Mouse (Mus musculus) heart, adult 18-20 months (tissue): ENCODE data around the gene Zscan22. TPM values are rescaled to one million over a fixed set of nuclear protein-coding genes. Genes with fewer than 3 reads are reported as not detected.
A peak's percentile ranks its signal among the peaks of the same experiment; 100 is the strongest.
"Not testable (repeated sequence)": the region's sequence is repeated elsewhere in the genome, so short reads cannot be mapped to it uniquely, and the experiment has no call there.

Experiments
- DNase-seq, 2 experiments: peaks; one replicate each; pipeline ENCODE4 v3.0.0; 2021 to 2022; ENCODE audit warnings: mixed read lengths in 1 of 2
- long read RNA-seq, 2 experiments: library from polyadenylated mRNA; stranded (forward); transcript quantifications; one replicate each; pipeline ENCODE4 v2.0.0; 2021
- total RNA-seq, 2 experiments: library from RNA; stranded (reverse); gene quantifications; 2 replicates each; pipeline ENCODE4 v1.2.3; 2021

Gene Zscan22
- 1 to 10 TPM; 5.5 to 5.8 TPM for total RNA-seq
- long read RNA-seq, experiment 1, partial matches to known transcripts = 0 of 10 reads
- long read RNA-seq, experiment 1, other reads (novel, unspliced or antisense) = 3 of 10 reads
- long read RNA-seq, experiment 2, partial matches to known transcripts = 0 of 2 reads
- long read RNA-seq, experiment 2, other reads (novel, unspliced or antisense) = 2 of 2 reads

DNA sequence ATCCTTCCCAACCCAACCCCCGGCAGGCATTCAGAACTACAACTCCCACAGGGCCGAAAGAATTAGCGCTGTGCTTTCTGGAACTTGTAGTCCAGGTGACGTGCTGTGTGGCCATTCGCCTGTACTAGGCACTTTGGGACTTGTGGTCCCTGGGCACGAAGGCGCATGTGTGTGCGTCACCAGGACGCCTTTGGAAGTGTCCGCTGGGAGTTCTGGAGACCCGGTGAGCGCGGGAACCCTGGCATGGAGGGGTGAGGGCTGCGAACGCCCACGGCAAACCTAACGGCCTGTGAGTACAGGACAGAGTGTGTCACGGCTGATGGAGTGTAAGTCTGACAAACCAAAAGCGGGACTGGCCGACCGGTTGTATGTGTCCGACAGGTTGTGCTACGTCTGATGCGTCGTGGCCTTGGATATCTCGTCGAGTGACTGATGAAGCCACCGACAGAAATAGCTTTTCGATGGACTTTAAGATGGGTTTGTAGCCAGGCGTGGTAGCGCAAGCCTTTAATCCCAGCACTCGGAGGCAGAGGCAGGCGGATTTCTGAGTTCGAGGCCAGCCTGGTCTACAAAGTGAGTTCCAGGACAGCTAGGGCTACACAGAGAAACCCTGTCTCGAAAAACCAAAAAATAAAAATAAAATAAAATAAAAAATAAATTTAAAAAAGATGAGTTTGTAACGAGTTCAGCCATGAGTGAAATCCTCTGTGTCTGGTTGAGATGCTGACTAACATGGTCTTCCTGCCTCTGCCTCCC is at the start of gene Zscan22:
Gene Zscan22 (plus strand): TSS at position 161 of the 756 bp plus-strand sequence.
- peak; percentile 96 to 97 for DNase-seq

DNA sequence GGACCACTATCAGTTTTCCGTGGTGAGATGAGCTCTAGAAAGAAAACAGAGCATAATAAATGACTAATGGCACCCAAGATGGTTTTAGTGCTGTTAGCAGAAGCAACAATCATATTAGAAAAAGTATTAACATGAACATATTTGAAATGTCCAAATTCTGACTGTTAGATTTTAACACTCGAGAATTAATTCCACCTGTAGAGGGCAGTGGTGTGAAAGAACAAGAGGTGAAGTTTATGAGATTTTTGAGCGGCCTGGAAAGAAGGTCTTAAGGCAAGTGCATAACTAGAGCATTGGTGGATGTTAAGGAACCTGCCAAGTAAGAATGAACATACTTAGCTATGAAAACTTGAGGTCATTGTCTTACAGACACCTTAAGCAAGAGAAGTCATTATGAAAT is 23.3 kb upstream of the Zscan22 start:
- peak; percentile 8 to 56 for DNase-seq

DNA sequence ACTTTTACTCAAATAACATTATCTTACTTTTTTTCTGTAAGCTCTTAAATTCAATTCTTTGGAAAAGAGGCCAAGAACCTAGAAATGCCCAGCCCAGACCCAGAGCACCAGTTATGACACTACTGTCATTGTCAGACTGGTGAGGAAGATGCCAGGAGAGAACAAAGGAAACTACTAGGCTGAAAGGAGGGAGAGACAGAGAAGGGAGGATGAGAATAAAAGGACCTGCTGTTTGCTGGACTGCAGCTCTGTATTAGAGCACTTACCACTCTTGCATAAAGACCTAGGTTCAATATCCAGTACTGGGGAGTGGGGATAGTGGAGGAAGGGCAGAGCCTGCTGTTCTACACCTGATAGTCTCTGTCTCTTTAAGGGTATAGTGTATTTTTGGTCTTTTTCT is 17.6 kb upstream of the Zscan22 start:
- DNase-seq = no peak

DNA sequence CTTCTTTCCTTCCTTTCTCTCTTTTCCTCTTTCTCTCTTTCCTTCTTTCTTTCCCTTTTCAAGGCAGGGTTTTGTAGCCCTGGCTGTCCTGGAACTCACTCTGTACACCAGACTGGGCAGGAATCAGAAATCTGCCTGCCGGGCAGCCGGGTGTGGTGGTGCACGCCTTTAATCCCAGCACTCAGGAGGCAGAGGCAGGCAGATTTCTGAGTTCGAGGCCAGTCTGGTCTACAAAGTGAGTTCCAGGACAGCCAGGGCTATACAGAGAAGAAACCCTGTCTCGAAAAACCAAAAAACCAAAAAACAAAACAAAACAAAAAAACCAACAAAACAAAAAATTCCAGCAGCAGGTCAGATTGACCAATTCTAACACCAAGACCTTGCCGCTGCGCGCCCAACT is 17.1 kb upstream of the Zscan22 start:
- DNase-seq = not testable (repeated sequence)

DNA sequence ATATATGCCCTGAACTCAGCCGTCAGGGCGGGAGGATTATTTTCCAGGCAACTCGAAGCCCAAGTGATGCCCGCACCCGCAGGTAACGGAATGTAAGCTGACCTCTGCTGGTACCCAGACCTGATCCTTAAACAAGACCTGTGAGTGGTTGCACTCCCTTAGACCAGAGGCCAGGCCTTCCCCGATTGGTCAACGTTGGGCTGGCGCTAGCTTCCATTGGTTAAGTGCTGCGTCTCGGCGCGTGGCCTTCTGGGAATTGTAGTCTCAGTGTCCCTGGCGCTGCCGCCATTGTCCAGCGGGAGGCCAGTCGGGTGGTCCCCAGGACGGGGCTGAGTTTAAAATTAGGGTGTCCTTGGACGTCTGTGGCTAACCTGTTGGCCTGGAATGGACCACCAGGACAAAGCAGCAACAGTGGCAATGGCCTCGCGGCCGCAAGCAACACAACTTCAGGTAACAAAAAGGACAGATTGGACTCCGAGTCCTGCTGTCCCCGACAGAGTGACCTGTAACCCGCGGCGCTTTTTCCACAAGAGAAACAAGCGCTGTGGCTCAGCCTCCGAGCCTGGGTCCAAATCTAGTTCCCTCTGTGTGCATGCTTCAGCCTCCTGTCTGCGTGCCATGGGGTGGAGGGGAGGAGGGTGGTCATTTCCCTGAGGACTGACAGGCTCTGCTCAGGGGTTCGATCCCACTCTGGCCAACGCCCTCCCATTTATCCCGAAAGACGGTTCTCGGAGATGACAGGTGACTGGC is 16.5 kb upstream of the Zscan22 start, which contains the start of gene Zfp128:
Gene Zfp128 (plus strand): TSS at position 267 of the 750 bp plus-strand sequence.
- peak; percentile 97 to 98 for DNase-seq

DNA sequence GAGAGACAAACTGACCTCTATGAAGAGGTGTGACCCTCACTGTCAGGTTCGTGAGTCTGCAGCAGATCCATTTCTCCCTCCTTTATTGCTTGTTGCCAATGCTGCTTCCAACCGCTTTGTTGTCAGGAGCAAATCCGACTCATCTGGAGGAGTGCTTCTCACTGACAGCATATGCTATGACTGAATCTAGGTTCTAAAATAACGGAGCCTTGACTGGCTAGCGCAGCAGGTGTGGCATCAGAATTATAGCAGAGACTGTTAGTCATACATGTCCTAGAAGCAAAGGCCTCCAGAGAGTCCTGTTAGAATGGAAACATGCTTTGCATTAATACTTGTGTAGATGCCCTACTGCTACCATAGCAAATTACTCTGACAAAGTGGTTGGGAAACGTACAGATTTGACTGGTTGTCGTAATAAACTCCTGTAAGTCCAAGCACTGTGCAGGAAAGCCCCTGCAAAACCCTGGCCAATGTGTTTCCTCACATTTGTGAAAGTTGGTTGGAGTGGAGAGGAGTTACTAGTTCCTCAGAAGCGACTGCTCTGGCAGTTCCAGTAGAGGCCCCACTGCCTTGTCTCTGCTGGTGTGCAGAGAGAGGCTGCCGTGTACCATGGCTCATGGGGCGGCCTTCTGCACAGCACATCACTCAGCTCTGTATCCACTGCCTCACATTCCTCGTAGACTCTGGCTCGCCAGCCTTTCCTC is 10.9 kb upstream of the Zscan22 start:
- DNase-seq = no peak

DNA sequence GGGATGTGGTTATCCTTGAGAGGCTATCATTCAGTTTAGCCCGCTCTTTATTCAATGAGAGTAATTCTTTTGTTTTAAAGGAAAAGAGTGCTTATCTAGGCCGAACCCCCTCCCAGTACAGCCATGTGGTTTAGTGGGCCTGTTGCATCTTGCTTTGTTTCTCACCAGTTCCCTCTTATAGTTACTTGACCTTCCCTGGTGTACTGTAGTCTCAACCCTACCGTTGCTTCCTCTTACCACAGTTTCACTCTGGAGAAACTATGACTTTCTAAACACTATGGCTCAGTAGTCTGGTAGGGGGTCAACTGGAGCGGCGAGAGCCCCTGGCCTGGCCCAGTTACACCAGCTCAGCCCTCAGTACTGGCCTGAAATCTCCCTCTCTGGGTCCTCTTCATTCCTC is 10.0 kb upstream of the Zscan22 start:
- no peak for DNase-seq

DNA sequence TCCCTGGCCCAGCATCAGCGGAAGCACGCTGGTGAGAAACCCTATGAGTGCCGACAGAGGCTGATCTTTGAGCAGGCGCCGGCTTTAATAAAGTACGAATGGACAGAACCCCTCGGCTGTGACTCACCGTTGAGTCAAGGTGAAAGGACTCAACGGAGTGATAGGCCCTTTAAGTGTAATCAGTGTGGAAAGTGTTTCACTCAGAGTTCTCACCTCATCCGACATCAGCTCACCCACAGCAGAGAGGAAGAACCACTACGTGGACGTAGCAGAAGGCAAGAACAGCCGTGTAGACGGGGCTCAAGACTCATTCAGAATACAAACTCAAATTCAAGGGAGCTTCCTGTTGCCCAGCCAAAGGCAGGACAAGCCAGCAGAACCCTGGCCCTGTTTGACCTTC is 6.7 kb upstream of the Zscan22 start:
- DNase-seq = no peak

DNA sequence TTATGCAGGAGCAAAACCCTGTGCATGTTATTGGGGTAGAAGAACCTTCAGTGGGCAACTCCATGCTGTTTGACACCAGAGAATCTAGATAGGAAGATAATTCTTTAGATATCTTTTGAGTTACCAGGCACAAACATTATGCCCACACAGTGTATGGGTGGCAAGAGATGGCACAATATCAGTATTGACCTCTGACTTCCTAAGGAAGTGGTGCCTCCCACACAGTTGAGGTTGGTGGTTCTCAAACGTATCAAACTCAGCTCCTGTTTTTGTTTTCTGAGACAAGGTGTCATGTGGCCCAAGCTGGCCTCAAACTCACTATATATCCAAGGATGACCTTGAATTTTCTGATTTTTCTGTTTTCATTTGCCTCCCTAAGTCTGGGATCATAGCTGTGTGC is 6.3 kb upstream of the Zscan22 start:
- no peak for DNase-seq

DNA sequence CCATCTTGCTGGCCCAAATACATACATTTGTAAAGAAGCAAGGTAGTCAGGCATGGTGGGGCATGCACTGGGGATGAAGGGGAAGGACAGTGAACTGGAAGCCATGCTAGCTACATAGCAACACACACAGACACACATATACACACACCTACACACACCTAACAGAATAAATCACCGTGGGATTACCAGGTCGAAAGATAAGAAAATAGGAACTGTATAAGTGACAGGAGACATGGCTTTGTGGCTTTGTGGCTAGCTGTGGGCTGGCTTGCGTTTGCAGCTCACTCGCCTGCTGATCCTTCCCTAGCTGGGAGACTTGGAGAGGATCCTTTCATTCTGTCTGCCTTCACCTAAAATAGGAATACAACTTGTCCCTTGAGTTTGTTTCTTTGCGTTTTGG is 3.9 kb downstream of the Zscan22 start:
- no peak for DNase-seq

DNA sequence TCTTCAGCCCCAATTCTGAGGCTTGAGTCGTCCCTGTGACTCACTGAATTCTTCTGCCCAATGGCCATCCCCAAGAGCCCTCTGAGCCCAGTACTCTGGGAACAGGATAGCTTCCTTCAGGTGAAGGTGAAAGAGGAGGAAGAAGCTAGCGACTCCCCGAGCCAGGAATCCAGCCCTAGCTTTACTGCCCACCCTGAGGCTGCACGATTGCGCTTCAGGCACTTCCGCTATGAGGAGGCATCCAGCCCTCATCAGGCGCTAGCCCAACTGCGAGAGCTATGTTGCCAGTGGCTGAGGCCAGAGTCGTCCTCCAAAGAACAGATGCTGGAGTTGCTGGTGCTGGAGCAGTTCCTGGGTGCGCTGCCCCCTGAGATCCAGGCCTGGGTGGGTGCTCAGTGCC is 6.0 kb downstream of the Zscan22 start:
- DNase-seq = no peak

DNA sequence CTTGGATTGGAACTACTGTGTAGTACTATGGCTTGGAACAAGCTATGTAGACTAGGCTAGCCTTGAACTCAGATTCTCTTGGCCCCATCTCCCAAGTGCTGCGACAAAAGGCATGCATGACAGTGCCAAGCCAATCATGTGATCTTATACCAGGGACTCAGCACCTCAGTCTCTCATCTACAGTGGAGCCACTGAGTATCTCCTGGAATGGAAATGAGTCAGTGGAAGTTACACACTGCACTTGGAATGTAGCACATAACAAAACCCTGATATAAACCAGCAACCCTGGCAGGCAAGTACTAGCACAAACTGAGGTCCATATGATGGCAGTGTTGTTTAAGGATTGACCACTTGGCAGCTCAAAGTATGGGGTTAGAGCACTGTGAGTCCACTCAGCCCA is 7.5 kb downstream of the Zscan22 start:
- no peak for DNase-seq

DNA sequence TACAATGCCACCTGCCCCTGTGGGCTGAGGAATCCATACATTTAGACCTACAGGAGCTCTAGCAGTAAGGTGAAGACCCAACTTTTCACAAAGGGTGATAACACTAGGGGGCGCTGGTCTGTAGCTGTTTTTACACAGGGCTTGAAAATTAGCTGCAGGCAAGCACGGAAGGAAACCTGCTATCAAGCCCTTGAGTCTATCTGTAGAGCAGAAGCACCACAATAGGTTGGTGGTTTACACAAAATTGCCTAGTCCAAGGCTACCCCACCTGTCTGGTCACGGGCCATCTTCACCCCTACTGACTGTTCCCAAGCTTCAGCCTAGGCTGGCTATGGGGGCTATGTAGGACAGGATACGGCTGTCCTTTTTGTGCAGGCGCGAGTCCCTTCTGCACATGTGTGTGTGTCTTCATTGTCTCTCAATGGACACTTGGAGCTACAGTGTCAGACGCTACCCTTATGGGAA is 11.9 kb downstream of the Zscan22 start:
- peak; percentile 77 to 92 for DNase-seq

DNA sequence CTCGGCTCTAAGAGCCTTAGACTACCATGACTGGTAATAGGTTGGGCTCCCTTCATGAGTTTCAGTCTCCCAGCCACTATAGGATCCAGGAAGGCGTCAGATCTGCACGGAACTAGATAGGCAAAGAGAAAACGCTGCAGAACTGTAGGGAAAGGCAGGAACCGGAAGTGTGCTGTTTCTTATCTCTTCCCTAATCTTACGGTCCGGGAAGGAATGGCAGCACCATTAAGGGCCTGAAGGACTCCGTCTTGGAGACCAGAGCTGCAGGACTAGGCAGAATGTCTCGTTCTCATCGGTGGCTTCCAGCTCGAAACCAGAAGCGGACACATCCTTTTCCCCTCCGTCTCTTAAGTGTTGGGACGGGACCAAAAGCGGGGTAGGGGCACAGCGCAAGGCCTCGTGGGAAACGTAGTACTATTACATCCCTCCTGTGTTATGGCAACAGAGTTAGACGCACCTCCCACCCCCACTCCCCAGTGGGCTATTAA is 12.6 kb downstream of the Zscan22 start:
- DNase-seq = peak; percentile 71 to 82

DNA sequence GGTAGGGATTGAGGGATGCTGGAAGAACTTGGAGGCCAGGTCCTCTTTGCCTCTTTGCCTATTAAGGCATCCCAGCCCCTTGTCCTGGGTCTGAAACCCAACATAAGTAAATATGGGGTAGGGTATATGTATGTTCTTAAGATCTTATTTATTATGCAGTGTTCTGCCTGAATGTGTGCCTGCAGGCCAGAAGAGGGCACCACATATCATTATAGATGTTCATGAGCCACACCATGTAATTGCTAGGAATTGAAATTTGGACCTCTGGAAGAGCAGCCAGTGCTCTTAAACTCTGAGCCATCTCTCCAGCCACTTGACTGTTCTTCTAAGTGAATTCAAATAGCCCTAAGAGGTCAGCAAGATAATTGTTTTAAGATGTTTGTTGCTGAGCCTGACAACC is 15.9 kb downstream of the Zscan22 start:
- DNase-seq = no peak

DNA sequence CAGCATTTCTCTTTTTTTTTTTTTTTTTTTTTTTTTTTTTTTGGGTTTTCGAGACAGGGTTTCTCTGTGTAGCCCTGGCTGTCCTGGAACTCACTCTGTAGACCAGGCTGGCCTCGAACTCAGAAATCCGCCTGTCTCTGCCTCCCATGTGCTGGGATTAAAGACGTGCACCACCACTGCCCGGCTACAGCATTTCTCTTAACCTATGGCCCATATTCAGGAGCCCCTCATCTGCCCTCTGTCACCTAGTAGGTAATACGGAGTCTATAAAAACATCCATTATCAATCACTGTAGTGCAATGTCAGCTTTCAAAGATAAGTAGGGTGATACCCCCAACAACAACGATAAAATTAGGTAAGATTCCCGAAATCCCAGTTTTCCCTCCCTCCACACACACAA is 22.9 kb downstream of the Zscan22 start:
- DNase-seq = not testable (repeated sequence)

DNA sequence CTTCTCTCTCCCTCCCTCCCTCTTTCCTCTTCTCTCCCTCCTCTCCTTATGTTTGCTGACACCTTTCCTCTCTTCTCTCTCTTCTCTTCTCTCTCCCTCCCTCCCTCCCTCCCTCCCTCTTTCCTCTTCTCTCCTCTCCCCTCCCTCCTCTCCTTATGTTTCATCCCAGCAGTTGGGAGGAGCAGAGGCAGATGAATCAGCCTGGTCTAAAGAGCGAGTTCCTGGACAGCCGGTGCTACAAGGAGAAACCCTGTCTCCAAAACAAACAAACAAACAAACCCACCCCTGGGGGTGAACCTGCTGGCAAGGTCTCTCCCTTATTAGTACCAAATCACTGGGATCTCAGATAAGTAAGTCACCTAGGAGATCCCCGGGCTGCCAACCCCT is 23.7 kb downstream of the Zscan22 start:
- DNase-seq = no peak

DNA sequence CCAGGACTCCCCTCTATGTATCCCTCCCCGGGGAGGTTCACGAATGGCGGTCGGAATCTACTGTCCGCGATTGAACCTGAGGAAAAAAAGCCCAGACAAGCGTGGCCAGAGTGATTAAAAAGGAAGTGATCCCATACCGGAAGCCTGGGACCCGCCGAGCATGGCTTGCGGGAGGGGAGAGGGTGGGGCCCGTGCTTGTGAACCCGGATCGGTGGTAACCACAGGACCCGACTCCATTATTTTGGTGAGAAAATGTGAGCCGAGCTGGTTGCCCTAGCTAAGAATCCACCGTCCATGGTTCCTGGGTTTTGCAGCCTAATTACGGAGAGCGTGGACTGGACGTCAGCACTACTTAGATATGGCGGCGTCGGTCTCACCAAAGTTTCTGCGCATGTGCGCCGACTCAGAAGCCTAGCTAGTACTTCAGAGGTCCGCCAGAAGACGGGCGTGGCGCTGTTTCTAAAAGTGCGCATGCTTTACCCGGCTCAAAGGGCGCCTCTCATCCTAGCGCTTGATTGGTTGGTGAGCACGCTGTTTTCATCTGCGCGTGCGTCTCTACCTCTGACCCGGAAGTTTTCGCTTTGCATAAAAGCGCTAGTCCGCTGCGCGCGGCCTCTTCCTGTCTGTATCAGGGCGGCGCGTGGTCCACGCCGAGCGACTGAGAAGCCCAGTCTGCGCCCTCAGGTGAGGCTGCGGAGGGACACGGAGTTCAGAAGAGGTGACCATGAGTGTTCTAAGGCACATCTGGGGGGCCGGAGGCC is 24.3 kb downstream of the Zscan22 start, which contains the start of gene Rps5:
Gene Rps5 (plus strand): TSS at position 586 of the 761 bp plus-strand sequence.
- peak; percentile 99 for DNase-seq

DNA sequence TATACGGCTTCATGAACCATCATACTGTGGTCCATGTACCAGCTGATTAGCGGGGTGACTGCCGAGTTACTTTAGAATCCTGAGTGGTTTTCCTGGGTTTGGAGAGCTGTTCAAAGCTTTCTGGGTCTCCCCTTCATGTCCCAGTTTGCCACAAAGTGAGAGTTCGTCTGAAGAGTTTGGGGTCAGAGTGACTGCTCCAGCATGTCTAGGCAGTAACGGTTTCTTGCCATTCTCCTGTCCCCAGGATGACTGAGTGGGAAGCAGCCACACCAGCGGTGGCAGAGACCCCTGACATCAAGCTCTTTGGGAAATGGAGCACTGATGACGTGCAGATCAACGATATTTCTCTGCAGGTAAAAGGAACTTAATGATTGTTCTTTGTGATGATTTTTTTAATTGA is 25.1 kb downstream of the Zscan22 start:
- no peak for DNase-seq

DNA sequence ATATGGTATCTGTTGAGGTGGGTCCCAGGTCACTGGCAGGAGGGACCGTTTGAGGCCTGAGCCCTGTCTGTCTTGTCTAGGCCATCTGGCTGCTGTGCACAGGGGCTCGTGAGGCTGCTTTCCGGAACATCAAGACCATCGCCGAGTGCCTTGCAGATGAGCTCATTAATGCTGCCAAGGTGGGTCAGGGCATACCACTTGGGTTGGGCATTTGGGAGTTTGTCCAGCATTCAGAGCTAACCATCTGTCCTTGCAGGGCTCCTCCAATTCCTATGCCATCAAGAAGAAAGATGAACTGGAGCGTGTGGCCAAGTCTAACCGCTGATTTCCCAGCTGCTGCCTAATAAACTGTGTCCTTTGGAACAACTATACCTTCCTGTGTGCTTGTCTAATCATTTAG is 28.7 kb downstream of the Zscan22 start:
- no peak for DNase-seq

DNA sequence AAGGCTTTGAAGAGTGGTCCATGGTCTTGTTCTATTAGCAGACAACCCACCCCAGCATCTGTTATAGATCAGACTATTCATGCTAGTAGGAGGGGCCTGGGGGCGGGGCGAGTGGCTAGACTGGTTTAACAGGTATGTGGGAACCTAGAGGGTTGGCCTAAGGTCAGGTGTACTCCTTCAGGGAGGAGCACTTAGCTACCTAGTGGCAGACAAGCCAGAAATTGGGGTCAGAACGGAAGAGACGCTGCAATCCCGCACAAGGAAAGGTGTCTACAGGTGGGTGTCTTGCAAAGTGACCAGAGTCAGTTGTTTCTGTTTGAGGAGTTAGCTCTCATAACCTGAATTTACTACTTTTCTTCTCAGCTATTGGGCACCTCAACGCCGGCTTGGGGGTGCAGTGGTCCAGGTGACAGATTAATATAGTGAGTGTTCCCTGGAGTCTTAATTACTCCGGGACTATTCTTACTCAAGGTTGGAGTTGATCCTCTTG is 29.6 kb downstream of the Zscan22 start, which contains the start of gene Rnf225:
Gene Rnf225 (plus strand): TSS at position 226 of the 490 bp plus-strand sequence.
- DNase-seq = no peak
